Mouse (Mus musculus) kidney, postnatal 0 days (tissue): ENCODE measurements around the gene Aadat. TPM values are rescaled to one million over a fixed set of nuclear protein-coding genes. Genes with fewer than 3 reads are reported as not detected.
"Not testable (repeated sequence)": the region's sequence is repeated elsewhere in the genome, so short reads cannot be mapped to it uniquely, and the experiment has no call there.

ENCODE experiments used
- ATAC-seq: fragments of 200-750 bp; cut with Nextera tagmentation; replicated peaks from 2 replicates; pipeline ENCODE4 v1.8.0; 2017; ENCODE audit warnings: low read depth, moderate number of reproducible peaks, moderate TSS enrichment, moderate library complexity; ENCODE audit not compliant: low FRiP score
- DNase-seq: peaks from one replicate; pipeline ENCODE4 v3.0.0-alpha.2; 2016; ENCODE audit warnings: low spot score
- H3K27ac ChIP-seq: fragments of 300-500 bp; sonication (generic); 2 replicates; pipeline ENCODE4 v1.5.1; 2014; ENCODE audit warnings: mild to moderate bottlenecking
- H3K27me3 ChIP-seq: fragments of 300-500 bp; sonication (generic); 2 replicates; pipeline ENCODE4 v1.6.1; 2014; ENCODE audit warnings: low read length, mixed read lengths; ENCODE audit not compliant: insufficient read depth
- H3K36me3 ChIP-seq: fragments of 300-500 bp; sonication (generic); 2 replicates; pipeline ENCODE4 v1.6.1; 2014; ENCODE audit warnings: low read length, mixed read lengths; ENCODE audit not compliant: insufficient read depth
- H3K4me1 ChIP-seq: fragments of 300-500 bp; sonication (generic); replicated peaks from 2 replicates; pipeline ENCODE4 v1.6.1; 2014; ENCODE audit warnings: antibody characterized with exemption, low read length, mixed read lengths; ENCODE audit not compliant: insufficient read depth
- H3K4me2 ChIP-seq: fragments of 300-500 bp; sonication (generic); 2 replicates; pipeline ENCODE4 v1.6.1; 2014; ENCODE audit warnings: mild to moderate bottlenecking, low read length, moderate library complexity, mixed read lengths
- H3K4me3 ChIP-seq: fragments of 300-500 bp; sonication (generic); replicated peaks from 2 replicates; pipeline ENCODE4 v1.5.1; 2014; ENCODE audit warnings: low read depth, low read length
- H3K9ac ChIP-seq: fragments of 300-500 bp; sonication (generic); 2 replicates; pipeline ENCODE4 v1.6.1; 2014; ENCODE audit warnings: low read depth, low read length
- H3K9me3 ChIP-seq: fragments of 300-500 bp; sonication (generic); replicated peaks from 2 replicates; pipeline ENCODE4 v1.6.1; 2016; ENCODE audit warnings: low read length, inconsistent platforms, mixed read lengths
- CTCF ChIP-seq: IDR thresholded peaks from 2 replicates; pipeline ENCODE4 v1.5.1; 2016; ENCODE audit warnings: antibody characterized with exemption, low read depth, mild to moderate bottlenecking, moderate library complexity
- WGBS: fragments of 180-500 bp; shearing (Covaris S2); extraction: QIAGEN DNeasy Blood & Tissue Kit; methylation state at CpG from one replicate; pipeline ENCODE4 v1.1.7; 2014; 5-methylcytosine and 5-hydroxymethylcytosine counted together
- polyA plus RNA-seq: library from polyadenylated mRNA; unstranded; fragments of >200 nt; fragmentation: Nextera tagmentation; extraction: Ambion mirVana; gene quantifications from 2 replicates; pipeline ENCODE4 v1.2.1, GENCODE M21; 2015

Gene Aadat
- polyA plus RNA-seq, 1 experiment from 2014 or later, result 486 TPM

GRCm38 (mm10) chr8:60503098-60503497, 2.6 kb upstream of the Aadat start, which contains the start of gene Gm10283:
Gm10283 (minus strand) TSS chr8:60503198.
- Histone ChIP-seq H3K4me3 (no peak within 1 kb of the TSS), H3K4me2 (peak within 1 kb of the TSS; percentile 15; the same call in 1 of the 2 replicates), H3K36me3 (no peaks in the 10 kb centered on the region), H3K4me1 (no peaks in the 10 kb centered on the region), H3K9ac (no peak within 1 kb of the TSS), H3K9me3 (no peaks in the 10 kb centered on the region), H3K27ac (peak within 1 kb of the TSS; percentile 47; the same call in 1 of the 2 replicates), H3K27me3 (no peaks in the 10 kb centered on the region)
- no peak for ATAC-seq
- 13% methylated on average over 2 of the region's 2 CpGs for WGBS
- peak; percentile 18 for DNase-seq
- TF ChIP-seq CTCF, result no peak

- no peak for DNase-seq
- Histone ChIP-seq H3K4me2 (no peak overlapping the region), H3K9me3 (no peaks in the 10 kb centered on the region), H3K27me3 (no peaks in the 10 kb centered on the region), H3K4me3 (no peak overlapping the region), H3K36me3 (no peaks in the 10 kb centered on the region), H3K9ac (no peak overlapping the region), H3K27ac (no peak overlapping the region), H3K4me1 (no peaks in the 10 kb centered on the region)
- no peak for TF ChIP-seq CTCF
- ATAC-seq, result no peak
These were observed 12.6 kb downstream of the Aadat start for GRCm38 (mm10) chr8:60518286-60518685.

GRCm38 (mm10) chr8:60534945-60535344, 29.2 kb downstream of the Aadat start:
- no peak for DNase-seq

GRCm38 (mm10) chr8:60566783-60567182, 61.1 kb downstream of the Aadat start:
- Histone ChIP-seq H3K36me3 (no peaks in the 10 kb centered on the region), H3K27me3 (no peaks in the 10 kb centered on the region), H3K4me1 (no peaks in the 10 kb centered on the region), H3K9ac (no peak overlapping the region), H3K9me3 (no peaks in the 10 kb centered on the region), H3K4me3 (no peak overlapping the region), H3K4me2 (no peak overlapping the region), H3K27ac (no peak overlapping the region)
- ATAC-seq, result no peak
- no peak for TF ChIP-seq CTCF
- DNase-seq, result no peak
- WGBS, result 80% methylated on average over 3 of the region's 3 CpGs

More at GRCm38 (mm10) chr8:60534945-60535344, 29.2 kb downstream of the Aadat start:
- no peaks in the 10 kb centered on the region for H3K4me1 ChIP-seq
- WGBS, result 62% methylated on average over 2 of the region's 2 CpGs
- H3K27ac ChIP-seq, result no peak overlapping the region
- no peak overlapping the region for H3K4me2 ChIP-seq
- no peaks in the 10 kb centered on the region for H3K36me3 ChIP-seq
- ATAC-seq, result no peak
- H3K9me3 ChIP-seq, result no peaks in the 10 kb centered on the region
- no peak for TF ChIP-seq CTCF
- H3K4me3 ChIP-seq, result no peak overlapping the region
- no peak overlapping the region for H3K9ac ChIP-seq
- no peaks in the 10 kb centered on the region for H3K27me3 ChIP-seq

GRCm38 (mm10) chr8:60577231-60577630, 71.5 kb downstream of the Aadat start:
- DNase-seq (no peak), ATAC-seq (no peak)
- no peak overlapping the region for H3K4me2 ChIP-seq
- WGBS, result 32% methylated on average over 1 of the region's 1 CpGs
- H3K27ac ChIP-seq, result no peak overlapping the region
- no peaks in the 10 kb centered on the region for H3K36me3 ChIP-seq
- no peak overlapping the region for H3K4me3 ChIP-seq
- H3K4me1 ChIP-seq, result no peaks in the 10 kb centered on the region
- TF ChIP-seq CTCF, result no peak
- H3K27me3 ChIP-seq, result no peaks in the 10 kb centered on the region
- H3K9me3 ChIP-seq, result no peaks in the 10 kb centered on the region
- no peak overlapping the region for H3K9ac ChIP-seq

- no peak overlapping the region for H3K9ac ChIP-seq
- DNase-seq (peak; percentile 42), ATAC-seq (no peak)
- no peak overlapping the region for H3K4me3 ChIP-seq
- no peak overlapping the region for H3K27ac ChIP-seq
- H3K4me2 ChIP-seq, result no peak overlapping the region
- H3K4me1 ChIP-seq, result no peaks in the 10 kb centered on the region
- WGBS, result 73% methylated on average over 2 of the region's 2 CpGs
- no peaks in the 10 kb centered on the region for H3K36me3 ChIP-seq
- no peaks in the 10 kb centered on the region for H3K27me3 ChIP-seq
- no peaks in the 10 kb centered on the region for H3K9me3 ChIP-seq
- no peak for TF ChIP-seq CTCF
These were observed 77.6 kb downstream of the Aadat start for GRCm38 (mm10) chr8:60583369-60583768.

GRCm38 (mm10) chr8:60591352-60592105, 85.8 kb downstream of the Aadat start:
- not testable (repeated sequence) for DNase-seq, H3K27ac ChIP-seq, H3K9ac ChIP-seq, H3K4me1 ChIP-seq, H3K4me2 ChIP-seq, H3K27me3 ChIP-seq, ATAC-seq, H3K36me3 ChIP-seq, H3K4me3 ChIP-seq, H3K9me3 ChIP-seq
- WGBS, result 90% methylated on average over 29 of the region's 29 CpGs
